Mouse (Mus musculus): ENCODE results near the gene Anp32e.
"Not testable (repeated sequence)": the region's sequence is repeated elsewhere in the genome, so short reads cannot be mapped to it uniquely, and the experiment has no call there.

The Anp32e gene

GRCm38 (mm10) chr3:95928658-95929503 is at the start of gene Anp32e:
Gene Anp32e (plus strand): TSS chr3:95929246.
- DNase-seq = peak; percentile 100

GRCm38 (mm10) chr3:95881979-95882815 is 46.8 kb upstream of the Anp32e start, which contains the start of gene Ciart:
Gene Ciart (minus strand): TSS chr3:95882251.
- DNase-seq = peak; percentile 99

DNA sequence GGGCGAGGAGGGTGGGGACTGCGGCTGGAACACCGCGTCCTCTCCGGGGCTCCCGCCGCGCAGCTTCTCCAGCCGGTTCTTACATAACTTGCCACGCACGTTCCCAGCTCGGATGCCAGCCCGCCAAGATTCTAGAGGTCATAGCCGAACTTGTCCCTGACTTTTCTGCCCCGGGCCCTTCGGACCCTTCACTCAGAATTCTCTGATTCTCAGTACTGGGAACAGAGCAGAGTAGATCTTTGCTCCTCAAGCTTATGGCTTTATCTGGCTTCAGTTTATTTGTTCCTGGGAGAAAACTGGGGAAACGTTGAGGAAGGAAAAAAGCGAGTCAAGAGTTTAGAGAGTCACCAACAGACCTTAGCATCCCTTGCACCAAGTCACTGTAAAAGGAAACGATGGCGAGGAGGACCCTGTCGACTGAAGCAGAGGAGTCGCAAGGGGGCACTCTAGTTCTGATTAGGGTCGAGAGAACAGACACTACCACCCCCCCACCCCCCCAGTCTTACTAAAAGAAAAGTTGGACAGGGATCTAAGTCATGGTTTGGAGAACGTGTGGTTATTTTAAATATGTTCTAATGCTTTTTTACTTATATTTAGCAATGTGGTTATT is 46.1 kb upstream of the Anp32e start:
- DNase-seq = peak; percentile 77

DNA sequence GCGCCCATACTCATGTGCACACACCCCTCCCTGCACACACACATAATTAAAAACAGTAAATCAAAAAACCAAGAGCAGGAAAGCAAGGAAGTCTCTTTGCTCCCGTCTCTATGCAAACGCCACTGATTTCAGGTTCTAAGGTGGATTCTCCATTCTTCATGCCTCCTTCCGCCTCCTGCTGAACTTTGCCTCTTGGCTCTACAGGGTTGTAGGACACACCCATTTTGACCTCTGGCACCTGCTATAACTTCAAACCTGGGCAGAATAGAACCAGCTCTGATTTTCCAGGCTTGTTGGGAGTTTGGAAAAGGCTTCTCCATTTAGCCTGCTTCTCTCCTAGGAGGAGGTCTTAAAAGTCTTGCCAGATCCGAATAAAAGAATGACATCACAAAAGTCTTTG is 44.6 kb upstream of the Anp32e start:
- DNase-seq = no peak

GRCm38 (mm10) chr3:95887596-95887995 is 41.5 kb upstream of the Anp32e start:
- no peak for DNase-seq

GRCm38 (mm10) chr3:95889664-95890063 is 39.4 kb upstream of the Anp32e start:
- no peak for DNase-seq

- DNase-seq = no peak
These were observed 37.6 kb upstream of the Anp32e start, which contains the start of gene BC028528 for GRCm38 (mm10) chr3:95891211-95892065. Gene BC028528 (minus strand): TSS chr3:95892005.

DNA sequence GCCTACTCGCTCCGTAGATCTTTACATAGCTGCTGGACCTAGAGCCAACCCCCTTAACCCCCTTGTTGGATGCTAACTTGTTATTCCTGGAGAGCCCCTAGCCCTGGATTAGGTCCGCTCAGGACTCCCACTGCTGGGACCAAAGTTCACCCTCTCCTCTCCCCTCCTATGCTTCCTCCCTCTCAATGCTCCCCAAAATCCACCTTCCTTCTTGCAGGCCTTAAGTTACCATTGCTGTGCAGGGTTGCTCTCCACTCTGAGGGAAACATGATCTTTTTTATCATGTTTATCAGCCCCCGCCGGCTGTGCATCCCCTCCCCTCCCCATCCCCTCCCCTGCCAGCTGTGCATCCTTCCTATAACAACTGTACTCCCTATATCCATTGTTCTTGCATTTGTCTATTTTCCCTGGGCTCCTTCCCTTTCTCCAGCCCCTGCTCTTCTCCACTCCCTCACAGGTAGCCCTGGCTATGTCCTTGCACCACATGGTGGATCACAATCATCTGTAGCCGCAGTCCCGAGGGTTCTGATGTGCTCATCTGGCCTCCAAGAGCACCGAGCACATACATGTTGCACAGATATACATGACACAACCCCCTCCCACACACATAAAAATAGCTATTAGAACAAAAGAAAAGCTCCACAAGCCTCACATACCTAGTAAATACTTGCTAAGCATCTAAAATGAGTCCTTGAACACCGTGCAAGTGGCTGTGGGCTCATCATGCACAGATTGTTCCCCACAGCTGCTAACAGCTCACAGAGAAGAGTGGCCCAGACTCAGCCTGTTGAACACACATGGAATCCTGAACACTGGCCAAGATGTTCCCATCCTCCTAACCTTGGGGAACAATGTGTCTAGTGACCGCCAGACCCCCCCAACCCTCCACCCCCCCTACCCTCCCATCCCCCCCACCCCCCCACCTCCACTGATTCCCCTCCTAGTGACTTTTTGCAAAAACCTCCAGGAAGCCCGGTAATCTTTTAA is 36.7 kb upstream of the Anp32e start:
- no peak for DNase-seq

DNA sequence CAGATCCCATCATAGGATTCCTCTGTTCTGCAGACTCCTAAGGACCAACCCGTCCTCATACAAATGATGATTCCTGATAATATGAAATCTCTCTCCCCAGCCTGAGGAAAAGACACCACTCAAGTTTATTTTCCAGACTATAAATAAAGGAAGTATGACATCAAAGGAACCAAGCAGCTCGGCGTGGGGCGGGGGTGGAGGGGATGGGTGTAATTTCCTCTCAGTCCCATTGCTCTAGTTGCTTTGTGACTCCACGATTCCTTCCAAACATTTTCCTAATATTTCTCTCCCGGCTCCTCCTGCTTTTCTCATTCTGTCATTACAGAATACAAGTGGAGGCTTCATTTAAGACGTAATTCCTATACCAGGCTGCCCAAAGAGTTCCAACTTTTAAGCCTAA is 35.9 kb upstream of the Anp32e start:
- DNase-seq = no peak

DNA sequence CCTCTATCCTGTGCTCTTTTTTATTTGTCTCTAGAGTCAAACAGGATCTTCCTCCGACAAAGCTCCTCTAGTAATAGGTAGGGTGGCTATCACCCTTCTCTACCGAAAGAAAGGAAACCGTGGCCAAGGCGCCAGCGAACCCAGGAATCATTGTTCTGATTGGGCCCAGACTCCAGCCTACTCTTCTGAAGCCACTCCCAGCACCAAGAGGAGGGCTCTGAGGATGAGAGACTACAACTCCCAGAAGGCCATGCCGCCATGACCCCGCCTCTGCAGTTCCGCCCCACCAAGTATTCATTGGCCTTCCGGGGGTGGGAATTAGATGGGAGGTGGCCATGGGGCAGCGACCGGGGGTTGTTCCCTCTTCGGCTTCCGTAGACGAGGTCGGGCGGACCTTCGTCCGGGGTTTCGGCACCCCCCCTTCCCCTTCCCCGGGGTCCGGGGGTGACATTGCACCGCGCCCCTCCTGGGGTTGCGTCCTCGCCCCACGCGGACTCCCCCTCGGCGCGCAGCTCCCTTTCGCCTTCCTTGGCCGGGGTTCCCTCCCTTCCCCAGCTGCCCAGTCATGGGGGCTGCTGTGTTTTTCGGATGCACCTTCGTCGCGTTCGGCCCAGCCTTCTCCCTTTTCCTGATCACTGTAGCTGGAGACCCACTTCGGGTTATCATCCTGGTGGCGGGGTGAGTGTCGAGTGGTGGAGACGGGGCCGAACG is 35.3 kb upstream of the Anp32e start, which contains the start of gene Aph1a:
Gene Aph1a (plus strand): TSS at position 364 of the 711 bp plus-strand sequence.
- peak; percentile 99 for DNase-seq

GRCm38 (mm10) chr3:95894317-95895160 is 34.5 kb upstream of the Anp32e start:
- peak; percentile 41 for DNase-seq

DNA sequence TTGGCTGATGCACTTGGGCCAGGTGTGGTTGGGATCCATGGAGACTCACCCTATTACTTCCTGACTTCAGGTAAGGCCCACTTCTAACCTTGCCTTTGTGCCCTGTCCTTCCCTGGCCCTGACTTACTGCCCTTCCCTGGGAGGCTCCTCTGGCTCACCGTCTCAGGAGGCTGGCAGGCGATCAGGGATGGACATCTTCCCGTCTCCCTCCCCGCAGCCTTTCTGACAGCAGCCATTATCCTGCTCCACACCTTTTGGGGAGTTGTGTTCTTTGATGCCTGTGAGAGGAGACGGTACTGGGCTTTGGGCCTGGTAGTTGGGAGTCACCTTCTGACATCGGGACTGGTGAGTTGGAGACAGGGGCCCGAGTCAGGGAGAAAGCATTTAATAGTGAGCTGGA is 33.5 kb upstream of the Anp32e start:
- not testable (repeated sequence) for DNase-seq

DNA sequence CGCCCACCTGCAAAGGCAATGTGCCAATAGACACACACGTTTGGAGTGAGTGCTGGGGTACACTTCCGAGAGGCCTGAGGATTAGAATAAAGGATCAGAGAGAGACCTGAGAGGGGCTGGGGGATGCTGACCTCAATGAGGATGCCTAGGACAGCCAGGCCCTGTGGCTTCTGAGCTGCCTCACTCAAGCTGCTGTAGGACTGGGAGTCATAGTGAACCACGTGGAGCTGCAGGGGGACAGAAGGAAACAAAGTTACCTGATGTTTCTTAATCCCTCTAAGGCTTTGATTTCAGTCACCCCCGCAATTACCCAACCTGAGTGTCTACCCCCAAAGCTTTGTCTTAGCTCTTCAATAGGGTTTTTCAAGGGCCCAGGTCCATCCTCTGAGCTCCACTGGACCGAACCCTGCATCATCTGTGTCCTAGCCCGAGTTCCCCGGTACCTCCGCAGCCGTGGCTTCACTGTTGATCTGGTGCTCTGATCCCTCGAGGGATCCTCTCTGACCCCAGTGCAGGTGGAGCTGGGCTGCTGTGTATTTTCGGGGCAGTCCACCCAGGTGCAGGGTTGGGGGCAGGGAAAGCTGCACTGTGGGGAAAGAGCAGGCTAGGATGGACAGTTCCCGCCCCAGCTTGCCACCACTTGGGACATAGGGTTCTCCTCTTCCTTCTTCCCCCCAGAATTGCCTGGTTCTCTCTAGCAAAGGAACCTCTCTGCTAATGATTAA is 29.1 kb upstream of the Anp32e start:
- DNase-seq = no peak

- DNase-seq = no peak
These were observed 27.3 kb upstream of the Anp32e start for GRCm38 (mm10) chr3:95901616-95902372.

GRCm38 (mm10) chr3:95902373-95902625 is 26.7 kb upstream of the Anp32e start:
- no peak for DNase-seq

DNA sequence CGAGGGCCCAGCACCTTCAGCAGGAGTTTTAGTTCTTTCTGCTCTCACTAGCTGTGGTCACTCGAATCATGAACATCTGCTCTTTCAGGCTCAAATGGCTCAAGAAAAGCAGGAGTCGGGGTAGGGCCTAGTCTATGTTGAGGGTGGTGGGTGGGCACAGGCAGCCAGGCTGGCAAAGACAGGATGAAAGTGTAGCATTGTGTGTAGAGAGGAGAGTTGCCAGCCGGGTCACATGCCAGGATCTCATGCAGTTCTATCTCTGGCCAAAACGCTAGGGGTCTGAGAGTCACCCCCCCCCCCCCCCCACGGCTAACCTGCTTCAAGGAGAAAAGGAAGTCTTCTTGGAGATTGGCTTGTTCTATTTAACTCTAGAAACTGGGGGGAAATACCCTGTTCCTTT is 26.4 kb upstream of the Anp32e start:
- no peak for DNase-seq

GRCm38 (mm10) chr3:95903753-95904502 is 25.1 kb upstream of the Anp32e start:
- DNase-seq = peak; percentile 40
